Mouse (Mus musculus) C2C12 (cell line): Measurements from ENCODE around the gene Stard7.

ENCODE experiments used
- CEBPB ChIP-seq: IDR thresholded peaks from one replicate; pipeline ENCODE4 v1.6.1; 2011; ENCODE audit warnings: low read depth, mild to moderate bottlenecking, control low read depth, moderate library complexity
- CTCF ChIP-seq: IDR thresholded peaks from one replicate; pipeline ENCODE4 v1.5.1; 2011; ENCODE audit not compliant: control insufficient read depth, insufficient read depth, insufficient read length
- MAX ChIP-seq: IDR thresholded peaks from one replicate; pipeline ENCODE4 v1.6.1; 2011; ENCODE audit warnings: mild to moderate bottlenecking, control low read depth
- MYOG ChIP-seq: IDR thresholded peaks from one replicate; pipeline ENCODE4 v1.6.1; 2011; ENCODE audit not compliant: control insufficient read depth, insufficient read length; ENCODE audit errors: extremely low read depth
- USF1 ChIP-seq: IDR thresholded peaks from one replicate; pipeline ENCODE4 v1.6.1; 2011; ENCODE audit warnings: low read depth, mild to moderate bottlenecking, control low read depth, moderate library complexity

GRCm38 (mm10) chr2:127322671-127323285 lies 52.8 kb downstream of the Stard7 start:
- TF ChIP-seq CTCF: no peak
- no peak for TF ChIP-seq MYOG
- TF ChIP-seq USF1: no peak
- TF ChIP-seq MAX: no peak
- no peak for TF ChIP-seq CEBPB
